Mouse (Mus musculus) midbrain, embryonic 13.5 days (tissue): ENCODE results near the gene Mybph. TPM values are rescaled to one million over a fixed set of nuclear protein-coding genes. Genes with fewer than 3 reads are reported as not detected.

Experiments
- ATAC-seq: fragments of 200-750 bp; cut with Nextera tagmentation; 2 replicates; pipeline ENCODE4 v1.8.0; 2017; ENCODE audit warnings: mild to moderate bottlenecking, moderate TSS enrichment, moderate library complexity
- H3K27ac ChIP-seq: fragments of 300-500 bp; sonication (generic); 2 replicates; pipeline ENCODE4 v1.5.1; 2015; ENCODE audit warnings: inconsistent platforms, mild to moderate bottlenecking, moderate library complexity
- H3K27me3 ChIP-seq: fragments of 300-500 bp; sonication (generic); 2 replicates; pipeline ENCODE4 v1.6.1; 2015; ENCODE audit warnings: mild to moderate bottlenecking, inconsistent platforms
- H3K36me3 ChIP-seq: fragments of 300-500 bp; sonication (generic); 2 replicates; pipeline ENCODE4 v1.6.1; 2015; ENCODE audit warnings: mild to moderate bottlenecking, inconsistent platforms
- H3K4me1 ChIP-seq: fragments of 300-500 bp; sonication (generic); replicated peaks from 2 replicates; pipeline ENCODE4 v1.6.1; 2015; ENCODE audit warnings: inconsistent platforms
- H3K4me2 ChIP-seq: fragments of 300-500 bp; sonication (generic); replicated peaks from 2 replicates; pipeline ENCODE4 v1.6.1; 2015; ENCODE audit warnings: moderate library complexity, mild to moderate bottlenecking, inconsistent platforms
- H3K4me3 ChIP-seq: fragments of 300-500 bp; sonication (generic); replicated peaks from 2 replicates; pipeline ENCODE4 v1.5.1; 2015; ENCODE audit warnings: mild to moderate bottlenecking, inconsistent platforms
- H3K9ac ChIP-seq: fragments of 300-500 bp; sonication (generic); replicated peaks from 2 replicates; pipeline ENCODE4 v1.6.1; 2015; ENCODE audit warnings: mild to moderate bottlenecking, inconsistent platforms
- H3K9me3 ChIP-seq: fragments of 300-500 bp; sonication (generic); 2 replicates; pipeline ENCODE4 v1.6.1; 2016; ENCODE audit warnings: mild to moderate bottlenecking, inconsistent platforms
- WGBS: fragments of 180-500 bp; shearing (Covaris S2); methylation state at CpG from one replicate; pipeline ENCODE4 v1.1.7; 2015; 5-methylcytosine and 5-hydroxymethylcytosine counted together
- polyA plus RNA-seq: library from polyadenylated mRNA; unstranded; fragments of >200 nt; fragmentation: Nextera tagmentation; extraction: Ambion mirVana; gene quantifications from 2 replicates; pipeline ENCODE4 v1.2.1, GENCODE M21; 2015

The Mybph gene
- polyA plus RNA-seq, 1 experiment from 2014 or later, result 0.09 TPM

DNA sequence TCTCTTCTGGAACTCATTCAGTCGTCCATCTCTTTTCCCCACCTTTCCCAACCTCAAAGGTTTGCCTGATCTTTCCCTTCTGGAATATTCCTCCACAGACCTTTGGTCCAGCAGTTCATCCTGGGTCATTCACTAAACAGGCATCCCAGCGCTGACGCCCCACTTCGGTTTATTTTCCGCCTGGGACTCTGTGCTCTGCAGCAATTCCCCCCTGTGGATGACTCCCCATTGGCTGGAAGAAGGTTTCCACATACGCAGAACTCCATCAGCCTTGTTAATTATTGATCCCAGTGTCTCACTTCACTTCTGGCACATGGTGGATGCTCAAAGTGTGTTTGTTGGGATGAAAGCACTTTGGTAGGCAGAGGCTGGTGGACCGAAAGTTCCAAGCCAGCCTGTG, 29.8 kb upstream of the Mybph start:
- 88% methylated on average over 7 of the region's 7 CpGs for WGBS
- H3K4me1 ChIP-seq, result 0 out of 2 replicates have a peak, but pooled peaks cover 9% of the 10 kb centered on the region
- H3K4me2 ChIP-seq, result no peak overlapping the region
- no peaks in the 10 kb centered on the region for H3K36me3 ChIP-seq
- ATAC-seq, result no peak
- H3K27me3 ChIP-seq, result no peaks in the 10 kb centered on the region
- H3K4me3 ChIP-seq, result no peak overlapping the region
- no peak overlapping the region for H3K27ac ChIP-seq
- H3K9ac ChIP-seq, result no peak overlapping the region
- no peaks in the 10 kb centered on the region for H3K9me3 ChIP-seq

GRCm38 (mm10) chr1:134164454-134164853, 28.8 kb upstream of the Mybph start:
- WGBS, result 69% methylated on average over 4 of the region's 4 CpGs
- Histone ChIP-seq H3K9me3 (no peaks in the 10 kb centered on the region), H3K4me3 (no peak overlapping the region), H3K4me2 (no peak overlapping the region), H3K27me3 (no peaks in the 10 kb centered on the region), H3K36me3 (no peaks in the 10 kb centered on the region), H3K9ac (no peak overlapping the region), H3K27ac (no peak overlapping the region), H3K4me1 (0 out of 2 replicates have a peak, but pooled peaks cover 9% of the 10 kb centered on the region)
- no peak for ATAC-seq

- no peaks in the 10 kb centered on the region for H3K27me3 ChIP-seq
- 88% methylated on average over 3 of the region's 3 CpGs for WGBS
These were observed 26.7 kb upstream of the Mybph start for GRCm38 (mm10) chr1:134166547-134166946.

GRCm38 (mm10) chr1:134167416-134168305, 25.6 kb upstream of the Mybph start:
- ATAC-seq, result no peak
- H3K27me3 ChIP-seq, result no peaks in the 10 kb centered on the region
- no peak overlapping the region for H3K9ac ChIP-seq
- H3K9me3 ChIP-seq, result no peaks in the 10 kb centered on the region
- no peaks in the 10 kb centered on the region for H3K36me3 ChIP-seq
- H3K27ac ChIP-seq, result no peak overlapping the region
- H3K4me3 ChIP-seq, result no peak overlapping the region
- no peak overlapping the region for H3K4me2 ChIP-seq
- 49% methylated on average over 14 of the region's 14 CpGs for WGBS
- 0 out of 2 replicates have a peak, but pooled peaks cover 9% of the 10 kb centered on the region for H3K4me1 ChIP-seq

More at GRCm38 (mm10) chr1:134166547-134166946, 26.7 kb upstream of the Mybph start:
- Histone ChIP-seq H3K4me1 (0 out of 2 replicates have a peak, but pooled peaks cover 9% of the 10 kb centered on the region), H3K27ac (no peak overlapping the region), H3K36me3 (no peaks in the 10 kb centered on the region), H3K9ac (no peak overlapping the region), H3K9me3 (no peaks in the 10 kb centered on the region), H3K4me2 (no peak overlapping the region), H3K4me3 (no peak overlapping the region)
- ATAC-seq, result no peak

- no peak for ATAC-seq
- Histone ChIP-seq H3K9me3 (no peaks in the 10 kb centered on the region), H3K27ac (no peak overlapping the region), H3K4me2 (no peak overlapping the region), H3K4me3 (no peak overlapping the region), H3K27me3 (no peaks in the 10 kb centered on the region), H3K4me1 (0 out of 2 replicates have a peak, but pooled peaks cover 9% of the 10 kb centered on the region), H3K36me3 (no peaks in the 10 kb centered on the region), H3K9ac (no peak overlapping the region)
- WGBS, result 92% methylated on average over 3 of the region's 3 CpGs
These were observed 24.7 kb upstream of the Mybph start for GRCm38 (mm10) chr1:134168567-134168966.

DNA sequence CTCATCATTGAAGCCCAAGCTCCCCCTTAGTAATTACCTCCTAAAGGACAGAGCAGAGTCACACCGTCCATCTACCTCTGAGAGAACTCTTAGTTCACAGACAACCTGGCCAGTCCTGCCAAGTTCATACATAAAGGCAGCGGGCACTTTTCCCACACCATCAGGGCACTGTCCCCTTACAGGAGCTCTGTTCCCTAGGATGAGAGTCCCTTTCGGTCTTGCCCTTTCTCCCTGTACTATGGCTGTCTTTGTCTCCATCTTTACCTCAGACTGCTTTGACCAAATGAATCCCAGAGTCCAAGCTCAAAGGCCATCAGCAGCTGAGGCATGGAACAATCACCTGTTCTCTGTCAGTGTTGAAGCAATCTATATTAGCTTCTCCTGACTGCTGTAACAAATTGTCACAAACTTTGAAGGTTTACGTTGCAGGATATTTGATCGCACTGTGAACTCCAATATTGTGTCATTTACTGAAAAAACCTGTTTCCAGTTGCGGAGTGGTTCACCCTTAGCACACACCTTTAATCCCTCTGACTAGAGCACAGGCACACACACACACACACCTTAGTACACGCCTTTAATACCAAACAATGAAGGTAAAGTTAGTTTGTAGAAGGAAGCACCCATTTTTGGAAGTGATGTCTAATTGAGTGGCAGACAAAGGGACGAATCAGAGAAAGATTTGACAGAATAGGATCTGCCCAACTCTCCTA, 24.1 kb upstream of the Mybph start:
- Histone ChIP-seq H3K4me1 (0 out of 2 replicates have a peak, but pooled peaks cover 8% of the 10 kb centered on the region), H3K36me3 (no peaks in the 10 kb centered on the region), H3K9me3 (no peaks in the 10 kb centered on the region), H3K4me3 (no peak overlapping the region), H3K4me2 (no peak overlapping the region), H3K27me3 (no peaks in the 10 kb centered on the region), H3K9ac (no peak overlapping the region), H3K27ac (no peak overlapping the region)
- 92% methylated on average over 8 of the region's 8 CpGs for WGBS
- ATAC-seq, result no peak

DNA sequence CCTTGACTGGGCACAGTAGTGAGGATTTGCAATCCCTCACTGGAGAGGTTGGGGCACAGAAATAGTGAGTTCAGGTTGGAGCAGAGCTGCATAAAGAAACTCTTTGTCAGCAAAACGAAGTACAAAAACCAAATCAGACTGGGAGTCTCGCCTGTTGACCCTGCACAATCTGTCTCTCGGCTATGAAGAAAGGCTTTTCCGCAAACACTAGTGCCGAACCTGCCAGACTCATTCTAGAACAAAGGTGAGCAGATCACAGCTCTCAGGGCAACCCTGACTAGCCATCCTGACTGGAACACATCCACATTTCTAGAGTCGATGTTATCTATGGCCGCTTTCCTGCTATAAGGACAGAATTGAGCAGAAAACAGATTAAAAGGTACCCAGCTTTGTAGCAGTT, 20.2 kb upstream of the Mybph start:
- Histone ChIP-seq H3K9ac (no peak overlapping the region), H3K4me1 (no peaks in the 10 kb centered on the region), H3K9me3 (no peaks in the 10 kb centered on the region), H3K4me3 (no peak overlapping the region), H3K27me3 (no peaks in the 10 kb centered on the region), H3K36me3 (no peaks in the 10 kb centered on the region), H3K4me2 (no peak overlapping the region), H3K27ac (no peak overlapping the region)
- no peak for ATAC-seq
- WGBS, result 58% methylated on average over 7 of the region's 7 CpGs

GRCm38 (mm10) chr1:134177976-134178375, 15.3 kb upstream of the Mybph start:
- no peaks in the 10 kb centered on the region for H3K36me3 ChIP-seq
- no peak overlapping the region for H3K4me2 ChIP-seq
- no peaks in the 10 kb centered on the region for H3K9me3 ChIP-seq
- H3K27ac ChIP-seq, result no peak overlapping the region
- ATAC-seq, result no peak
- H3K4me1 ChIP-seq, result 0 out of 2 replicates have a peak, but pooled peaks cover 3% of the 10 kb centered on the region
- no peaks in the 10 kb centered on the region for H3K27me3 ChIP-seq
- WGBS, result 92% methylated on average over 5 of the region's 5 CpGs
- H3K9ac ChIP-seq, result no peak overlapping the region
- H3K4me3 ChIP-seq, result no peak overlapping the region

- 64% methylated on average over 4 of the region's 4 CpGs for WGBS
- no peak for ATAC-seq
- 0 out of 2 replicates have a peak, but pooled peaks cover 9% of the 10 kb centered on the region for H3K27me3 ChIP-seq
- H3K4me1 ChIP-seq, result 0 out of 2 replicates have a peak, but pooled peaks cover 3% of the 10 kb centered on the region
- H3K27ac ChIP-seq, result no peak within 1 kb of the TSS
- H3K4me3 ChIP-seq, result no peak within 1 kb of the TSS
- H3K4me2 ChIP-seq, result no peak within 1 kb of the TSS
- no peaks in the 10 kb centered on the region for H3K9me3 ChIP-seq
- no peaks in the 10 kb centered on the region for H3K36me3 ChIP-seq
- no peak within 1 kb of the TSS for H3K9ac ChIP-seq
These were observed 11.2 kb upstream of the Mybph start, which contains the start of gene Chil1 for GRCm38 (mm10) chr1:134182025-134182424. Chil1 (plus strand) TSS chr1:134182176.

DNA sequence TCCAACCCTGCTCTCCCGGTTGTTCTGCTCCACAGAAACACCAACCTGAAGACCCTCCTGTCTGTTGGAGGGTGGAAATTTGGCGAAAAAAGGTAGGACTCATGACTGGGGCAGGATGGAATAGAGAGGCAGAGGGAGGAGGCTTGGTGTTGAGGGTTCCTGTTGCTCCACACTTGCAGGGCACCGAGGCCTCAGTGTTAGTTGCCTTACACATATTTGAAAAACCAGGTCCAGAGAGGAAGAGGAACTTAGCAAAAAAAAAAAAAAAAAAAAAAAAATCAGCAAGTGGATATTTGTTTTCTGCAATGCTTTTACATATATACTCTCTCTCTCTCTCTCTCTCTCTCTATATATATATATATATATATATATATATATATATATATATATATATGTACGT, 9.2 kb upstream of the Mybph start:
- Histone ChIP-seq H3K27me3 (0 out of 2 replicates have a peak, but pooled peaks cover 9% of the 10 kb centered on the region), H3K4me1 (peaks cover 14% of the 10 kb centered on the region), H3K4me2 (no peak overlapping the region), H3K9ac (no peak overlapping the region), H3K9me3 (no peaks in the 10 kb centered on the region), H3K4me3 (no peak overlapping the region), H3K36me3 (no peaks in the 10 kb centered on the region), H3K27ac (no peak overlapping the region)
- WGBS, result 95% methylated on average over 4 of the region's 4 CpGs
- no peak for ATAC-seq

DNA sequence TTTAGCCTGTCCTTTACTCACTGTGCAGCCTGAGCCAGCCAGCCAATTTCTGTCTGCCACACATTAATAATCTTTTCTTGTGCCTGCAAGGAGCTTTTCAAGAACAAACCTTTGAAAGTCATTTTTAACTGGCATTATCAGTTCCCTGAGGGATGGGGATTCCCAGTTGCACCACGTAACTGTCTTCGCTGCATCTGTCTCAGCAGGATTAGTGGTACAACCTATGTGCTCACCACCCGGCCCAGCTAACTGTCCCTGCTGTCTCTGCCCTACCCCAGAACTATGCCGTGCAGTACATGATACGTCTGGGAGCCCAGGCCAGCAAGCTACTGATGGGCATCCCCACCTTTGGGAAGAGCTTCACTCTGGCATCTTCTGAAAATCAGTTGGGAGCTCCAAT, 5.0 kb upstream of the Mybph start:
- Histone ChIP-seq H3K4me1 (peaks cover 20% of the 10 kb centered on the region), H3K4me3 (no peak overlapping the region), H3K9me3 (no peaks in the 10 kb centered on the region), H3K27ac (peak overlapping the region; percentile 45; the same call in 1 of the 2 replicates), H3K27me3 (0 out of 2 replicates have a peak, but pooled peaks cover 9% of the 10 kb centered on the region), H3K36me3 (no peaks in the 10 kb centered on the region), H3K9ac (no peak overlapping the region), H3K4me2 (no peak overlapping the region)
- ATAC-seq, result 0 out of 2 replicates have a peak, but pooled peaks have one; percentile 27
- WGBS, result 58% methylated on average over 5 of the region's 5 CpGs
